Mouse (Mus musculus) thymus, adult 2 months (tissue): ENCODE data around the gene Fbxl16. TPM values are rescaled to one million over a fixed set of nuclear protein-coding genes. Genes with fewer than 3 reads are reported as not detected.
A peak's percentile ranks its signal among the peaks of the same experiment; 100 is the strongest.

ENCODE experiments used
- DNase-seq: peaks from one replicate; pipeline ENCODE4 v3.0.0; 2021
- H3K27ac ChIP-seq: fragments of 200-500 bp; 2 replicates; pipeline ENCODE4 v1.5.1; 2012; ENCODE audit warnings: low read length, control low read depth; ENCODE audit not compliant: control insufficient read depth, insufficient read depth
- H3K27me3 ChIP-seq: fragments of 200-500 bp; 2 replicates; pipeline ENCODE4 v1.6.1; 2012; ENCODE audit warnings: mild to moderate bottlenecking, low read length, moderate library complexity, mixed read lengths; ENCODE audit not compliant: control insufficient read depth, insufficient read depth
- H3K36me3 ChIP-seq: fragments of 200-500 bp; 2 replicates; pipeline ENCODE4 v1.6.1; 2012; ENCODE audit warnings: mild to moderate bottlenecking, low read length, moderate library complexity; ENCODE audit not compliant: control insufficient read depth, insufficient read depth
- H3K4me1 ChIP-seq: fragments of 200-500 bp; replicated peaks from 2 replicates; pipeline ENCODE4 v1.6.1; 2012; ENCODE audit warnings: low read length; ENCODE audit not compliant: control insufficient read depth, insufficient read depth
- H3K4me3 ChIP-seq: fragments of 200-500 bp; 2 replicates; pipeline ENCODE4 v1.5.1; 2012; ENCODE audit warnings: mild to moderate bottlenecking, low read length, control low read depth, moderate library complexity; ENCODE audit not compliant: control insufficient read depth, insufficient read depth
- CTCF ChIP-seq: fragments of 200-500 bp; IDR thresholded peaks from 2 replicates; pipeline ENCODE4 v1.5.1; 2012; ENCODE audit warnings: mild to moderate bottlenecking, control low read depth, low read length, moderate library complexity, borderline replicate concordance; ENCODE audit not compliant: control insufficient read depth, poor library complexity, insufficient read depth; ENCODE audit errors: extremely low read depth
- POLR2A ChIP-seq: fragments of 200-500 bp; IDR thresholded peaks from 2 replicates; pipeline ENCODE4 v1.6.1; 2012; ENCODE audit warnings: mild to moderate bottlenecking, low read length, control low read depth, moderate library complexity; ENCODE audit not compliant: control insufficient read depth, poor library complexity, insufficient read depth; ENCODE audit errors: extremely low read depth
- WGBS: fragments of 180-500 bp; shearing (Covaris S2); methylation state at CpG from one replicate; pipeline ENCODE4 v1.1.7; 2018; 5-methylcytosine and 5-hydroxymethylcytosine counted together
- polyA plus RNA-seq: library from polyadenylated mRNA; depleted of rRNA; stranded (reverse); fragments of >200 nt; gene quantifications from 2 replicates; pipeline ENCODE4 v1.2.3, GENCODE M21; 2012

The Fbxl16 gene
- polyA plus RNA-seq, 1 experiment = 0.61 TPM

DNA sequence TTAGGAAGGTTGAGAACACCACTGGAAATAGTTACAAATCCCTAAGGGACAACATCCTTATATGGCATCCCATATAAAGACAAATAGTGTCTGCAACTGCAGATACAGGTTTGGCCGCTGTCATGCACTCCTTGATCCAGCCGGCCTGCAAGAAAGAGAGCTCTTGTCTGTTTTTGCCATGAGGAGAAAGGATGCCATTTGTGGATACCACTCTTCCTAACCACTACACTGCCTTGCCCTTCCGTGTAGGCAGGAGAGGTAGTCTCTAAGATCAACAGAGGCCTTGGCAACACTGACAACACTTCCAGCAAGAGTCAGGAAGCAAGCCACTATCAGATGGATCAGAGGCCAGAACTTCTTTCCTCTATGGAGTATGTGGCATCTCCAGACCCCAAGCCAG is 22.6 kb upstream of the Fbxl16 start, which contains the start of gene Ccdc78:
Gene Ccdc78 (plus strand): TSS at position 301 of the 400 bp plus-strand sequence.
- WGBS = 93% methylated on average over 3 of the region's 3 CpGs
- H3K4me3 ChIP-seq = peak within 1 kb of the TSS; percentile 77
- no peaks in the 10 kb centered on the region; the same call in 1 of the 2 replicates for H3K36me3 ChIP-seq
- peaks cover 17% of the 10 kb centered on the region for H3K4me1 ChIP-seq
- no peak within 1 kb of the TSS for H3K27ac ChIP-seq
- TF ChIP-seq CTCF = no peak
- no peak for TF ChIP-seq POLR2A
- DNase-seq = no peak
- H3K27me3 ChIP-seq = no peaks in the 10 kb centered on the region

DNA sequence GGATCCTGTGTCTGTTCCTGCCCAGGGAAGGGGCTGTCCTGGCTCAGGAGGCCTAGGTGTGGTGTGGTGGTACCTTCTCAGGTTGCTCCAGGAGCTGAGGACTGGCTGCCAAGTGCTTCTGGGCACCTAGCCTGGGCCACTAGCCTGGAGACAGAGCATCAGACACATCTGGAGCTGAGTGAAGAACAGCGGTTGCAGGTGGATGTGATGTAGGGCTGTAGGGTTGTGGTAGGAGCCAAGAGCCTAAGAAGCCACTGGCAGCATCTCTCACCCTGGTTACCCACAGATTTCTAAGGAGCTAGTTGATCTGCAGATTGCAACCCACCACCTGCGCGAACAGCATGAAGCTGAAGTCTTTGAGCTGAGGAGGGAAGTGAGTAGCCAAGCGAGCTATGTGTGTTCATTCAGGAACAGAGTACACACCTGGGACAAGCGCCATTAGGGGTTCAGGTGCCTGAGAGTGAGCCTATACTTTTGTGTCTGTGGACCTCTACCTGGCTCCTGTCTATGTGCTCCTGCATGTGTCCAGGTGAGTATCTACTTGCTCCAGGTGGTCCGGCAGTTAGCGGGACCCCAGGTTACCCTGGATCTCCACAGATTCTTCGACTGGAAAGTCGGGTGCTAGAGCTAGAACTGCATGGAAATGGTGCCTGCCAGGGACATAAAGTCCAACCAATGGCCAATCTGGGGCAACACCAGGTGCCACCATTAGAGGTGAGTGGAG is 21.9 kb upstream of the Fbxl16 start:
- H3K36me3 ChIP-seq = no peaks in the 10 kb centered on the region; the same call in 1 of the 2 replicates
- no peak overlapping the region for H3K27ac ChIP-seq
- H3K27me3 ChIP-seq = no peaks in the 10 kb centered on the region
- TF ChIP-seq CTCF (no peak), POLR2A (no peak)
- H3K4me3 ChIP-seq = no peak overlapping the region
- H3K4me1 ChIP-seq = peaks cover 22% of the 10 kb centered on the region
- WGBS = 68% methylated on average over 9 of the region's 9 CpGs
- DNase-seq = no peak

DNA sequence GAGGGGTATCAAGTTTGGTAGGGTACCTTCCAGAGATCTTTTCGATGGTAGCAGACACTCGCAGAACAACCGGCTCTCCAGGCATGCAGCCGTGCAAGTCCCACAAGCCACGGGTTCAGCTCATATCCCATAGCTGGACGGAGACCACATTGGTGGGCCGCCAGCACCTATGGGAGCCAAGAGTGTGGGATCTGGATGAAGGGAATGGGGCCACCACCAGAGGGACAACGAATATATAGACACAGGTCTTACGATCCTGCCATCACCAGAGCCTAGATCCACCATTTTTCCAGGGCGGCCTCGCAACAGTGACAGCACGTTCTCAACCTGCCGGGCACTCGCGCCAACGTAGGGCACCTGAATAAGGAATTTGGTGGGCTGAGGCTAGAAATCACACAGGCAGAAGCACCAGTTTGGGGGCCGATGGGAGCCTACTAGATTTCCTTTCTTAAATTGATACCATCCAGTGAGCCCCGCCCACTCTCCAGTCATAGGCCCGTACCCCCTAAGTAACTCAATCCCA is 17.5 kb upstream of the Fbxl16 start:
- WGBS = 27% methylated on average over 19 of the region's 19 CpGs
- H3K36me3 ChIP-seq = no peaks in the 10 kb centered on the region
- peak overlapping the region; percentile 81 for H3K27ac ChIP-seq
- DNase-seq = no peak
- TF ChIP-seq CTCF (no peak), POLR2A (no peak)
- no peaks in the 10 kb centered on the region for H3K27me3 ChIP-seq
- H3K4me1 ChIP-seq = peaks cover 34% of the 10 kb centered on the region
- peak overlapping the region; percentile 57 for H3K4me3 ChIP-seq

DNA sequence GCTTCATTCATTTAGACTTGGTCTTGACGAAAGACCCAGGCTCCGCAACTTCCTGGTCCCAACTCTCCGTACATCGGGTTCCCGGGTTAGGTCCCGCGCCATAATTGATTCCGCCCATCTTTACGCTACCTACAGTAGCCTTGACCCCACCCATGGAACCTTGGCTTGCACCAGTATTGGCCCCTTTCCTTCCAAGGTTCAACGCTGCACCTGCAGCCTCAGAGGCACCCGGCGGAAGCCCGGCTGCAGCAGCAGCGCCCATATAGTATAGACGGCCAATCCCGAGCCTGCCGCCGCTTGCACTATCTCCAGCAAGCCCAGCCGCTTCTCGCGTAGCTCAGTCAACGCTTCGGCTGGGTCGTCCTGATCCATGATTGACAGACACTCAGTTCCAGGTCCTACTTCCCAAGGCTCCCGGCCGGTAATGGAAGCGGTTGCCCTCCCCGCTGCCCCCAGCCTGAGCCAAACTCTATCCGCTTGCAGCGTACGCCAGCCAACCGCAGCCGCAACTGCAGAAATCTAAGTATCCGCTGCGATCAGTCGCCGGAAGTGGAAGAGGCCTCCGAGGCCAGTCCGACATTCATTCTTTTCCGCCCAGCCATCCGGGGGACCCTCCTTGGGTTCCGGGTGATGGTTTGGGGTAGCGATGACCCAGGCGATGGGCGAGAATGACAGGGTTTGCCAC is 16.9 kb upstream of the Fbxl16 start:
- WGBS = under 1% methylated on average over 45 of the region's 45 CpGs
- peaks cover 35% of the 10 kb centered on the region for H3K4me1 ChIP-seq
- no peaks in the 10 kb centered on the region for H3K36me3 ChIP-seq
- DNase-seq = peak; percentile 82
- peak overlapping the region; percentile 81 for H3K27ac ChIP-seq
- TF ChIP-seq CTCF (no peak), POLR2A (peak; percentile 26; the same call in 1 of the 2 replicates)
- H3K4me3 ChIP-seq = peak overlapping the region; percentile 57
- no peaks in the 10 kb centered on the region for H3K27me3 ChIP-seq

DNA sequence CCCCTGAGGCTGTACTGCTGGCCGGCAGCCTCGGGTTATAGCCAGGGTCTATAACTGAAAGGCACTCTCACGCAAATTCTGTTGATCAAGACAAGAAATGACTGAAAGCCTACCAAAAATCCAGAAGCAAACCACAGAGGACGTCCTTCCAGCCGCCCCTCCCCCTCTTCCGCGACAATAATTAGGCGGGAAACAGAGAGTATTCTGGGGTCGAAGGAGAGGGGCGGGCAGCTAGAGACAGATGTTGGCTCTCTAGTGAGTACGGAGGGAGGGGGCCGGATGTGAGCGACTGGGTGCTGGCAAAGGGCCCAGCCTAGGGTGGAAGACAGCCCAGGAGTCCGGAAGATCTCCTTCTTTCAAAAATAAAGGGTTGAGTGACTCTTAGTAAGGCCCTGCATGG is 16.3 kb upstream of the Fbxl16 start, which contains the start of gene Fam173a:
Gene Fam173a (minus strand): TSS at position 287 of the 400 bp plus-strand sequence.
- TF ChIP-seq POLR2A (0 out of 2 replicates have a peak, but pooled peaks have one; percentile 28), CTCF (0 out of 2 replicates have a peak, but pooled peaks have one; percentile 39)
- Histone ChIP-seq H3K27ac (peak within 1 kb of the TSS; percentile 81), H3K36me3 (no peaks in the 10 kb centered on the region), H3K4me3 (peak within 1 kb of the TSS; percentile 57), H3K27me3 (no peaks in the 10 kb centered on the region), H3K4me1 (peaks cover 38% of the 10 kb centered on the region)
- 0% methylated on average over 14 of the region's 14 CpGs for WGBS
- peak; percentile 85 for DNase-seq

DNA sequence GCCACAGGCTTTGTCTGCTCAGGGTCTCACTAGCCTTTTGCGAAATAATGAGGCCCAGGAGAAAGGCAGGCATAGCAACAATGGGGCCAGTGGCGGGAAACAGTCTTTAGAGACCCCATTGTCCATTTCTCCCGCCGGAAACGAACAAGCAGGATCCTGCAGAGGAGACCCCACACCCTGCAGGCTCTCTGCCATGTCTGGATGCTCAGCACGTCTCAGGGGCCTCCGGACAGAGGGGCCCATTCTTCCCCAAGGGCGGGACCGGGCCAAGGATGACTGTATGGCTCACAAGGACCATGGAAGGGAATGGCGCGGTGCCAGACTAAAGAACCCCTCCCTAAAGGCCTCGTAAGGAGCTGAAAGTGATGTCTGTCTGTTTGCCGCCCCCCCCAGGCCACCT is 14.7 kb upstream of the Fbxl16 start:
- Histone ChIP-seq H3K27ac (no peak overlapping the region), H3K4me3 (no peak overlapping the region), H3K4me1 (peaks cover 38% of the 10 kb centered on the region), H3K27me3 (no peaks in the 10 kb centered on the region), H3K36me3 (no peaks in the 10 kb centered on the region)
- no peak for DNase-seq
- TF ChIP-seq CTCF (no peak), POLR2A (no peak)
- 94% methylated on average over 13 of the region's 13 CpGs for WGBS
